Mouse (Mus musculus) lung, embryonic 15.5 days (tissue): ENCODE results near the gene Tmem243. TPM values are rescaled to one million over a fixed set of nuclear protein-coding genes. Genes with fewer than 3 reads are reported as not detected.
"Not testable (repeated sequence)": the region's sequence is repeated elsewhere in the genome, so short reads cannot be mapped to it uniquely, and the experiment has no call there.

Source experiments
- ATAC-seq: fragments of 200-750 bp; cut with Nextera tagmentation; 2 replicates; pipeline ENCODE4 v1.8.0; 2017; ENCODE audit warnings: moderate number of reproducible peaks, borderline replicate concordance; ENCODE audit not compliant: low FRiP score, low TSS enrichment; ENCODE audit errors: extremely low read depth
- H3K27ac ChIP-seq: fragments of 300-500 bp; sonication (generic); 2 replicates; pipeline ENCODE4 v1.5.1; 2015; ENCODE audit warnings: moderate library complexity, mild to moderate bottlenecking, inconsistent platforms
- H3K27me3 ChIP-seq: fragments of 300-500 bp; sonication (generic); 2 replicates; pipeline ENCODE4 v1.6.1; 2015; ENCODE audit warnings: inconsistent platforms
- H3K36me3 ChIP-seq: fragments of 300-500 bp; sonication (generic); 2 replicates; pipeline ENCODE4 v1.6.1; 2015; ENCODE audit warnings: inconsistent platforms
- H3K4me1 ChIP-seq: fragments of 300-500 bp; sonication (generic); 2 replicates; pipeline ENCODE4 v1.6.1; 2015; ENCODE audit warnings: inconsistent platforms
- H3K4me2 ChIP-seq: fragments of 300-500 bp; sonication (generic); 2 replicates; pipeline ENCODE4 v1.6.1; 2015; ENCODE audit warnings: inconsistent platforms, mild to moderate bottlenecking, moderate library complexity
- H3K4me3 ChIP-seq: fragments of 300-500 bp; sonication (generic); 2 replicates; pipeline ENCODE4 v1.5.1; 2015; ENCODE audit warnings: mild to moderate bottlenecking, inconsistent platforms
- H3K9ac ChIP-seq: fragments of 300-500 bp; sonication (generic); 2 replicates; pipeline ENCODE4 v1.6.1; 2015; ENCODE audit warnings: inconsistent platforms
- H3K9me3 ChIP-seq: fragments of 300-500 bp; sonication (generic); 2 replicates; pipeline ENCODE4 v1.6.1; 2016; ENCODE audit warnings: inconsistent platforms
- WGBS: fragments of 180-500 bp; shearing (Covaris S2); methylation state at CpG from one replicate; pipeline ENCODE4 v1.1.7; 2015; 5-methylcytosine and 5-hydroxymethylcytosine counted together
- polyA plus RNA-seq: library from polyadenylated mRNA; unstranded; fragments of >200 nt; fragmentation: Nextera tagmentation; extraction: Ambion mirVana; gene quantifications from 2 replicates; pipeline ENCODE4 v1.2.1, GENCODE M21; 2015

Tmem243 gene
- polyA plus RNA-seq, 1 experiment from 2014 or later, result 49.9 TPM

GRCm38 (mm10) chr5:9160831-9161455 is 60.5 kb downstream of the Tmem243 start:
- peak overlapping the region; percentile 98 for H3K9ac ChIP-seq
- H3K27me3 ChIP-seq, result no peaks in the 10 kb centered on the region
- under 1% methylated on average over 47 of the region's 55 CpGs for WGBS
- H3K4me1 ChIP-seq, result peaks cover 12% of the 10 kb centered on the region; the same call in 1 of the 2 replicates
- 0 out of 2 replicates have a peak, but pooled peaks cover 6% of the 10 kb centered on the region for H3K36me3 ChIP-seq
- peak overlapping the region; percentile 58 for H3K4me2 ChIP-seq
- peak overlapping the region; percentile 100 for H3K27ac ChIP-seq
- peak; percentile 72 for ATAC-seq
- peak overlapping the region; percentile 97 for H3K4me3 ChIP-seq
- H3K9me3 ChIP-seq, result no peaks in the 10 kb centered on the region

- Histone ChIP-seq H3K9me3 (no peaks in the 10 kb centered on the region), H3K9ac (peak within 1 kb of the TSS; percentile 98), H3K4me3 (peak within 1 kb of the TSS; percentile 97), H3K4me2 (peak within 1 kb of the TSS; percentile 69), H3K36me3 (0 out of 2 replicates have a peak, but pooled peaks cover 6% of the 10 kb centered on the region), H3K27me3 (no peaks in the 10 kb centered on the region), H3K27ac (peak within 1 kb of the TSS; percentile 100), H3K4me1 (peaks cover 12% of the 10 kb centered on the region; the same call in 1 of the 2 replicates)
- peak; percentile 97 for ATAC-seq
- under 1% methylated on average over 60 of the region's 64 CpGs for WGBS
Observed at GRCm38 (mm10) chr5:9161456-9162041, 61.1 kb downstream of the Tmem243 start, which contains the start of gene Dmtf1. Gene Dmtf1, minus strand, starts transcription at chr5:9161776.

- Histone ChIP-seq H3K9me3 (no peaks in the 10 kb centered on the region), H3K9ac (peak overlapping the region; percentile 55), H3K27me3 (no peaks in the 10 kb centered on the region), H3K4me2 (peak overlapping the region; percentile 69), H3K4me1 (peaks cover 12% of the 10 kb centered on the region; the same call in 1 of the 2 replicates), H3K36me3 (0 out of 2 replicates have a peak, but pooled peaks cover 6% of the 10 kb centered on the region), H3K27ac (peak overlapping the region; percentile 100), H3K4me3 (peak overlapping the region; percentile 97)
- 0 out of 2 replicates have a peak, but pooled peaks have one; percentile 16 for ATAC-seq
- 6% methylated on average over 7 of the region's 7 CpGs for WGBS
Observed at GRCm38 (mm10) chr5:9162088-9162487, 61.6 kb downstream of the Tmem243 start.

DNA sequence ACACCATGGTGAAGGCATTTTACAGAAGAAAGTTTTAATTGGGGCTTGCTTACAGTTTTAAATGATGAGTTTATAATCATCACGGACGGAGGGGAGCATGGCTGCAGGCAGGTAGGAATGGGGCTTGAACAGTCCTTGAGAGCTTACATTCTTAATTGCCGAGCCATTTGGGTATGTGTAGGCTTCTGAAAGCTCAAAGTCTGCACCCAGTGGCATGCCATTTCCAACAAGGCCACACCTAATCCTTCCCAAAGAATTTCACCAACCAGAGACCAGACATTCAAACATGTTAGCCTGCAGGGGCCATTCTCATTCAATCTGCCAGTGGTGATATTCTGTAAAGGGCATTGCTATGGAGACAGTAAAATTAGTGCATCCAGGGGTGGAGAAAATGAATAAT is 62.9 kb downstream of the Tmem243 start:
- H3K4me1 ChIP-seq, result peaks cover 12% of the 10 kb centered on the region; the same call in 1 of the 2 replicates
- no peak overlapping the region for H3K27ac ChIP-seq
- no peak for ATAC-seq
- H3K9ac ChIP-seq, result no peak overlapping the region
- H3K9me3 ChIP-seq, result no peaks in the 10 kb centered on the region
- WGBS, result 89% methylated on average over 3 of the region's 3 CpGs
- H3K36me3 ChIP-seq, result 0 out of 2 replicates have a peak, but pooled peaks cover 6% of the 10 kb centered on the region
- no peak overlapping the region for H3K4me2 ChIP-seq
- no peak overlapping the region for H3K4me3 ChIP-seq
- H3K27me3 ChIP-seq, result no peaks in the 10 kb centered on the region

GRCm38 (mm10) chr5:9165151-9165550 is 64.7 kb downstream of the Tmem243 start:
- H3K27me3 ChIP-seq, H3K27ac ChIP-seq, H3K4me3 ChIP-seq, H3K9me3 ChIP-seq, H3K4me2 ChIP-seq, H3K36me3 ChIP-seq, H3K4me1 ChIP-seq, ATAC-seq, H3K9ac ChIP-seq: not testable (repeated sequence)
- WGBS, result 87% methylated on average over 10 of the region's 10 CpGs

- Histone ChIP-seq H3K9me3 (no peaks in the 10 kb centered on the region), H3K27ac (no peak overlapping the region), H3K4me1 (peaks cover 5% of the 10 kb centered on the region; the same call in 1 of the 2 replicates), H3K4me3 (no peak overlapping the region), H3K9ac (no peak overlapping the region), H3K4me2 (no peak overlapping the region), H3K27me3 (no peaks in the 10 kb centered on the region), H3K36me3 (no peaks in the 10 kb centered on the region)
- ATAC-seq, result no peak
- WGBS, result 66% methylated on average over 8 of the region's 8 CpGs
Observed at GRCm38 (mm10) chr5:9166366-9166765, 65.9 kb downstream of the Tmem243 start.

DNA sequence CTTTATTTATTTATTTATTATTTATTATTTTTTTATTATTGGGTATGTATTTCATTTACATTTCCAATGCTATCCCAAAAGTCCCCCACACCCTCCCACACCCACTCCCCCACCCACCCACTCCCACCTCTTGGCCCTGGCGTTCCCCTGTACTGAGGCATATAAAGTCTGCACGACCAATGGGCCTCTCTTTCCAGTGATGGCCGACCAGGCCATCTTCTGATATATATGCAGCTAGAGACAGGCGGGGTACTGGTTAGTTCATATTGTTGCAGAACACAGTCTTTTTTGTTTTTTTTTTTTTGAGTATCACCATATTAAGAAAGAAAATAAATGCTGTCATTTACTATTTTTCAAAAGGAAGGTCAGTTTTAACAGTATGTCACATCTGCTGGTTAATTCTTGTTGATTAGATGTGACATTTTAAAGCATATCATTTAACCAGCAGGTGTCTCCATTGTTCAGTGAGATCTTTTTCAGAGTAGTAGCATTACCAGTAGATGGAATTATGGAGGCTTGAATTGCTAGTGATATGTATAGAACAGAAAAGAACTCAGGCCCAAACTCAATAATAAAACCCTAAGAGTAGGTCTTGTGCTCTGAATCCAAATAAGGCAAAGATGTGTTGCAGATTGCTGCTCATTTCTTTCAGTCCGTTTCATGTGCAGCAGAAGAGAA is 69.0 kb downstream of the Tmem243 start:
- not testable (repeated sequence) for H3K27ac ChIP-seq

DNA sequence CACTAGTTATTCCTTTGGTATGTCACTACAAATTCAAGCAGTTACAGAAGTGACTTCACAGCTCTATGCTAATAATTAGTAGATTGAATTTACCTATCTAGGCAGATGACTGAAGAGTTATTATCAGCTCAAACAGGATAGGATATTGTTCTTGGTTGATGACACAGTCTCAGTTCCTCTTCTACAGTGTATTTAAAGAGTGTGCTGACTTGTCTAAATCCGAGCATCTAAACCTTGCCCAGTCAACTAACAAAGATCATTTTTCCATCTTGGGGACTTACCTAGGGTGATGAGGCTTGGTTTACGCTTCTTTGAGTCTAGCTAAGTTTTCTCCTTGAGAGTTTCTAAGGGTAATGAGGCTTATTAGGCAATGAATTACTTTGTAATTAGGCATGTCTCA is 72.8 kb downstream of the Tmem243 start:
- no peaks in the 10 kb centered on the region for H3K4me1 ChIP-seq
- 78% methylated on average over 2 of the region's 2 CpGs for WGBS
- H3K4me2 ChIP-seq, result no peak overlapping the region
- H3K4me3 ChIP-seq, result no peak overlapping the region
- no peaks in the 10 kb centered on the region for H3K27me3 ChIP-seq
- H3K9me3 ChIP-seq, result no peaks in the 10 kb centered on the region
- no peak overlapping the region for H3K9ac ChIP-seq
- H3K36me3 ChIP-seq, result no peaks in the 10 kb centered on the region
- no peak overlapping the region for H3K27ac ChIP-seq
- ATAC-seq, result no peak

More for the DNA sequence above, 69.0 kb downstream of the Tmem243 start:
- H3K4me3 ChIP-seq, H3K27me3 ChIP-seq, H3K9me3 ChIP-seq, ATAC-seq, H3K4me2 ChIP-seq, H3K36me3 ChIP-seq, H3K9ac ChIP-seq, H3K4me1 ChIP-seq: not testable (repeated sequence)
- 72% methylated on average over 5 of the region's 5 CpGs for WGBS

GRCm38 (mm10) chr5:9186467-9186866 is 86.0 kb downstream of the Tmem243 start:
- no peaks in the 10 kb centered on the region for H3K4me1 ChIP-seq
- ATAC-seq, result no peak
- no peaks in the 10 kb centered on the region for H3K27me3 ChIP-seq
- WGBS, result 61% methylated on average over 1 of the region's 1 CpGs
- no peak overlapping the region for H3K9ac ChIP-seq
- H3K27ac ChIP-seq, result no peak overlapping the region
- no peaks in the 10 kb centered on the region for H3K36me3 ChIP-seq
- H3K4me2 ChIP-seq, result no peak overlapping the region
- no peaks in the 10 kb centered on the region for H3K9me3 ChIP-seq
- no peak overlapping the region for H3K4me3 ChIP-seq

Other genes with a start within 250 kb of the Tmem243 start
- 0.23 and 0.25 TPM in 2 replicates for gene Abcb4, start 207.0 kb upstream of the Tmem243 start, polyA plus RNA-seq
- gene Crot, start 103.3 kb upstream of the Tmem243 start, polyA plus RNA-seq, result 30.3 and 30.9 TPM in 2 replicates
- gene Dmtf1, start 61.1 kb downstream of the Tmem243 start, polyA plus RNA-seq, result 39.5 and 42.9 TPM in 2 replicates
- 2.3 and 3.0 TPM in 2 replicates for gene 9330182L06Rik, start 165.4 kb downstream of the Tmem243 start, polyA plus RNA-seq